Mouse (Mus musculus) hindlimb bud, embryonic 11.5 days (tissue): ENCODE results near the gene Exoc3l.

Experiments used
- DNase-seq: peaks from one replicate; pipeline ENCODE4 v3.0.0-alpha.2; 2012; ENCODE audit warnings: low read depth, low spot score; ENCODE audit errors: extremely low spot score

The Exoc3l gene

DNA sequence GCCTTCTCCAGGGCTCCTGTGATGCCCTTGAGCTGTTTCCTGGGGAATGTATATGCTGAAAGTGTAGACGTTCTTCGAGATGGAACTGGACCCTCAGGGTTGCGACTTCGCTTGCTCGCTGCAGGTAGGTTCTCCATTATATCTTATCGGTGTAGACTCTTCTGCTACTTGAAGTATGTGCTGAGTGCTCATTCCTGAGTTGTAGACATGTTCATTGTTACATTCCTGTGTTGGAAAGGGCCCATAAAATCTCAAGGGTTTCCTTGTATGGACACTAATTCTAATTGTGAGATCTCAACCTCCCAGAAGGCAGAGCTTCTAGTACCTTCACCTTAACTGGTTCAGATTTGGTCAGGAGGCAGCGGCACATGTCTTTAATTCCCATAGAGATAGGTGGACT lies 54.9 kb downstream of the Exoc3l start:
- DNase-seq = no peak
